Mouse (Mus musculus) hindbrain, postnatal 0 days (tissue): ENCODE results near the gene Pou2f3. TPM values are rescaled to one million over a fixed set of nuclear protein-coding genes. Genes with fewer than 3 reads are reported as not detected.
A peak's percentile ranks its signal among the peaks of the same experiment; 100 is the strongest.

Source experiments
- ATAC-seq: fragments of 200-750 bp; cut with Nextera tagmentation; 2 replicates; pipeline ENCODE4 v1.8.0; 2017; ENCODE audit warnings: mild to moderate bottlenecking, moderate TSS enrichment, moderate library complexity
- DNase-seq: peaks from one replicate; pipeline ENCODE4 v3.0.0-alpha.2; 2015; ENCODE audit warnings: low spot score
- H3K27ac ChIP-seq: fragments of 300-500 bp; sonication (generic); 2 replicates; pipeline ENCODE4 v1.5.1; 2014; ENCODE audit warnings: mild to moderate bottlenecking
- H3K27me3 ChIP-seq: fragments of 300-500 bp; sonication (generic); 2 replicates; pipeline ENCODE4 v1.6.1; 2014; ENCODE audit warnings: low read length, mixed read lengths; ENCODE audit not compliant: insufficient read depth
- H3K36me3 ChIP-seq: fragments of 300-500 bp; sonication (generic); 2 replicates; pipeline ENCODE4 v1.6.1; 2014; ENCODE audit warnings: low read length, mixed read lengths; ENCODE audit not compliant: insufficient read depth
- H3K4me1 ChIP-seq: fragments of 300-500 bp; sonication (generic); 2 replicates; pipeline ENCODE4 v1.6.1; 2014; ENCODE audit warnings: antibody characterized with exemption, low read length, mixed read lengths; ENCODE audit not compliant: insufficient read depth
- H3K4me2 ChIP-seq: fragments of 300-500 bp; sonication (generic); 2 replicates; pipeline ENCODE4 v1.6.1; 2014; ENCODE audit warnings: low read depth, mild to moderate bottlenecking, low read length, moderate library complexity, mixed read lengths
- H3K4me3 ChIP-seq: fragments of 300-500 bp; sonication (generic); 2 replicates; pipeline ENCODE4 v1.5.1; 2014; ENCODE audit warnings: low read length
- H3K9ac ChIP-seq: fragments of 300-500 bp; sonication (generic); replicated peaks from 2 replicates; pipeline ENCODE4 v1.6.1; 2014; ENCODE audit warnings: mild to moderate bottlenecking, low read length, moderate library complexity, mixed read lengths
- H3K9me3 ChIP-seq: fragments of 300-500 bp; sonication (generic); 2 replicates; pipeline ENCODE4 v1.6.1; 2016; ENCODE audit warnings: low read length, mixed read lengths
- CTCF ChIP-seq: IDR thresholded peaks from 2 replicates; pipeline ENCODE4 v1.5.1; 2016; ENCODE audit warnings: antibody characterized with exemption, control low read depth, low read depth
- WGBS: fragments of 180-500 bp; shearing (Covaris S2); extraction: QIAGEN DNeasy Blood & Tissue Kit; methylation state at CpG from one replicate; pipeline ENCODE4 v1.1.7; 2014; 5-methylcytosine and 5-hydroxymethylcytosine counted together
- polyA plus RNA-seq: library from polyadenylated mRNA; unstranded; fragments of >200 nt; fragmentation: Nextera tagmentation; extraction: Ambion mirVana; gene quantifications from 2 replicates; pipeline ENCODE4 v1.2.1, GENCODE M21; 2015
- total RNA-seq: library from RNA; depleted of rRNA; stranded (reverse); fragments of >200 nt; gene quantifications from 2 replicates; pipeline ENCODE4 v1.2.3, GENCODE M21; 2014

Gene Pou2f3
- total and polyA plus RNA-seq, 2 experiments from 2014 or later = 0.10 to 0.13 TPM

GRCm38 (mm10) chr9:43094828-43095227 is 115.3 kb downstream of the Pou2f3 start:
- no peaks in the 10 kb centered on the region for H3K36me3 ChIP-seq
- H3K27ac ChIP-seq = no peak overlapping the region
- no peaks in the 10 kb centered on the region for H3K27me3 ChIP-seq
- TF ChIP-seq CTCF = no peak
- H3K4me1 ChIP-seq = no peaks in the 10 kb centered on the region
- ATAC-seq = no peak
- H3K4me3 ChIP-seq = no peak overlapping the region
- H3K4me2 ChIP-seq = no peak overlapping the region
- H3K9me3 ChIP-seq = no peaks in the 10 kb centered on the region
- DNase-seq = no peak
- no peak overlapping the region for H3K9ac ChIP-seq
- WGBS = 87% methylated on average over 4 of the region's 4 CpGs

- H3K9ac ChIP-seq = no peak overlapping the region
- no peaks in the 10 kb centered on the region for H3K9me3 ChIP-seq
- no peak overlapping the region for H3K4me3 ChIP-seq
- ATAC-seq (no peak), DNase-seq (peak; percentile 43)
- no peak overlapping the region for H3K4me2 ChIP-seq
- no peaks in the 10 kb centered on the region for H3K4me1 ChIP-seq
- H3K27me3 ChIP-seq = no peaks in the 10 kb centered on the region
- WGBS = 58% methylated on average over 3 of the region's 3 CpGs
- H3K27ac ChIP-seq = no peak overlapping the region
- TF ChIP-seq CTCF = no peak
- H3K36me3 ChIP-seq = no peaks in the 10 kb centered on the region
Measured at GRCm38 (mm10) chr9:43093803-43094202, 116.4 kb downstream of the Pou2f3 start.

GRCm38 (mm10) chr9:43085686-43086285 is 124.4 kb downstream of the Pou2f3 start:
- H3K9me3 ChIP-seq = no peaks in the 10 kb centered on the region
- no peaks in the 10 kb centered on the region for H3K4me1 ChIP-seq
- H3K4me3 ChIP-seq = no peak overlapping the region
- no peak for TF ChIP-seq CTCF
- H3K4me2 ChIP-seq = no peak overlapping the region
- no peaks in the 10 kb centered on the region for H3K36me3 ChIP-seq
- ATAC-seq (no peak), DNase-seq (no peak)
- WGBS = 93% methylated on average over 1 of the region's 1 CpGs
- no peak overlapping the region for H3K9ac ChIP-seq
- H3K27me3 ChIP-seq = no peaks in the 10 kb centered on the region
- no peak overlapping the region for H3K27ac ChIP-seq

GRCm38 (mm10) chr9:43084496-43085362 is 125.4 kb downstream of the Pou2f3 start:
- no peak overlapping the region for H3K9ac ChIP-seq
- H3K36me3 ChIP-seq = no peaks in the 10 kb centered on the region
- 85% methylated on average over 7 of the region's 7 CpGs for WGBS

GRCm38 (mm10) chr9:43083441-43084055 is 126.6 kb downstream of the Pou2f3 start:
- no peak overlapping the region for H3K4me2 ChIP-seq
- TF ChIP-seq CTCF = no peak
- H3K9ac ChIP-seq = no peak overlapping the region
- H3K36me3 ChIP-seq = no peaks in the 10 kb centered on the region
- ATAC-seq = no peak
- 30% methylated on average over 7 of the region's 7 CpGs for WGBS
- H3K27me3 ChIP-seq = no peaks in the 10 kb centered on the region
- no peak overlapping the region for H3K27ac ChIP-seq
- H3K9me3 ChIP-seq = no peaks in the 10 kb centered on the region
- no peaks in the 10 kb centered on the region for H3K4me1 ChIP-seq
- no peak overlapping the region for H3K4me3 ChIP-seq
- no peak for DNase-seq

More at GRCm38 (mm10) chr9:43084496-43085362, 125.4 kb downstream of the Pou2f3 start:
- no peaks in the 10 kb centered on the region for H3K4me1 ChIP-seq
- no peak overlapping the region for H3K4me2 ChIP-seq
- ATAC-seq (no peak), DNase-seq (no peak)
- no peak overlapping the region for H3K27ac ChIP-seq
- H3K9me3 ChIP-seq = no peaks in the 10 kb centered on the region
- no peak overlapping the region for H3K4me3 ChIP-seq
- H3K27me3 ChIP-seq = no peaks in the 10 kb centered on the region
- no peak for TF ChIP-seq CTCF

GRCm38 (mm10) chr9:43078711-43079110 is 131.5 kb downstream of the Pou2f3 start:
- DNase-seq (no peak), ATAC-seq (no peak)
- Histone ChIP-seq H3K9ac (no peak overlapping the region), H3K36me3 (no peaks in the 10 kb centered on the region), H3K27me3 (no peaks in the 10 kb centered on the region), H3K4me3 (no peak overlapping the region), H3K4me2 (no peak overlapping the region), H3K27ac (no peak overlapping the region), H3K9me3 (no peaks in the 10 kb centered on the region), H3K4me1 (no peaks in the 10 kb centered on the region)
- WGBS = 91% methylated on average over 3 of the region's 3 CpGs
- no peak for TF ChIP-seq CTCF
